Mouse (Mus musculus): Measurements from ENCODE around the gene Fmnl3.

DNA sequence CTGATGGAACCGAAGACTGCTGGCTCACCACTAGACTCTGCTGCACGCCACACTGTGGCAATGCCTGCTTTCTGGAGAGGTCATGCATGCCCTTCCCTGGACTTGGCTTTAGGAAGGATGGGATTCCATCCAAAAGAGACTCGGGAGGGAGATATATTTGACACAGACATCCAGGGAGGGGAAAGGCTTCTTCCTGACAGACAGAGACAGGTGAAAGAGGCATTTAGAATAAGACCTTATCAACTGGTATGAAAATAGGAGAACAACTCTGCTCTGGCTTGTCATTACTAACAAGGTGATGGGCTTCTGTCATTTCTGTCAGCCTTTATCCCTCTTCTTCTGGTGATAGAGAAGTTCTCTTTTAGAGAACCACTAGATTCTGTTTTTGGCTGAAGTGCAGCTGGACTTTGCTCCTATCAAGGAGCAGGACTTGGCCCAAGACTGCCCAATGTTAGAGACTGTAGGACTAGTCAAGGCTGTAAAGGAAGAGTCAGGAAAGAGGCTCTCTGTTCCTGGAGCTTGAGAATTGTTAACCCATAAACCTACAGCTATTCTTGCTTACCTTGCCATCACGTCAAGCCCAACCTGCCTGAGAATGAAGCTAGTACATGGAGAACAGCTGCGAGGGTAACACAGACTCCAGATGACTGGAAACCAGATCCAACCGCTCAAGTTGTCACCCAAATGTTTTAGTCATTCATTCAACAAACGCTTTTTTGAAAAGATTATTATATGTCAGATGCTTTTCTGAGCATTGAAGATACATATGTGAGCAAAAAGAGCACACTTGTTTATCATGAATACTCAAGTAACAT lies 1.5 kb upstream of the Fmnl3 start:
- TF ChIP-seq CTCF (IDR thresholded peaks at IDR 0.05; ENCODE audit: insufficient read depth, low read depth, low read length) (no peak), POLR2A (IDR thresholded peaks at IDR 0.05; ENCODE audit: insufficient read depth, low read depth, low read length) (no peak)
